ENCODE assay signal across 15 mouse cellular contexts in genomic region chr10:68168141-68168540, GRCm38 (mm10).
DNase-seq lines count a peak whose midpoint lies in the region; ATAC-seq and TF ChIP-seq lines count a peak whose summit lies in the region.
"Had no signal": no experiment of that assay in that cellular context is flagged by ENCODE, and none has a peak within 500 bp of the region (broad histone marks: within the 10 kb centered on the region; RNA-seq: fewer than 3 reads in every experiment).

No protein-coding gene starts in this region.

- H3K36me3 ChIP-seq in embryonic facial prominence, embryonic 14.5 days (ENCODE audit: control insufficient read depth, insufficient read depth, low read length) = no peaks in the 10 kb centered on the region
- H3K36me3 ChIP-seq in embryonic facial prominence, embryonic 10.5 days (replicated peaks) = no peaks in the 10 kb centered on the region; the same call in 1 of the 2 replicates
- H3K36me3 ChIP-seq in kidney, embryonic 15.5 days = no peaks in the 10 kb centered on the region
- no peaks in the 10 kb centered on the region for H3K36me3 ChIP-seq in heart, postnatal 0 days (replicated peaks; ENCODE audit: control insufficient read depth, insufficient read depth, low read length)
- H3K36me3 ChIP-seq: G1E had no signal

- H3K27ac ChIP-seq in embryonic facial prominence, embryonic 14.5 days (replicated peaks; ENCODE audit: low read depth, low read length) = peak overlapping the region; percentile 67
- H3K27ac ChIP-seq in embryonic facial prominence, embryonic 10.5 days (replicated peaks) = no peak overlapping the region
- peak overlapping the region; percentile 67 for H3K27ac ChIP-seq in kidney, embryonic 15.5 days
- peak overlapping the region; percentile 89 for H3K27ac ChIP-seq in heart, postnatal 0 days (ENCODE audit: low read depth)

- no peak overlapping the region for H3K9ac ChIP-seq in embryonic facial prominence, embryonic 14.5 days (ENCODE audit: low read depth, low read length)
- no peak overlapping the region for H3K9ac ChIP-seq in kidney, embryonic 15.5 days
- H3K9ac ChIP-seq in heart, postnatal 0 days (replicated peaks; ENCODE audit: low read depth, low read length) = no peak overlapping the region

- no peak for ATAC-seq in embryonic facial prominence, embryonic 14.5 days (ENCODE audit: low read depth)
- ATAC-seq in kidney, embryonic 15.5 days (replicated peaks; ENCODE audit: low FRiP score) = no peak
- ATAC-seq in heart, postnatal 0 days (ENCODE audit: insufficient read depth, low read depth) = peak; percentile 59; the same call in 1 of the 2 replicates
- ATAC-seq: activated CD4-positive, CD25-positive, alpha-beta regulatory T cell, adult 4 months had no signal

- no peak for DNase-seq in embryonic facial prominence, embryonic 14.5 days (ENCODE audit: low spot score)
- DNase-seq in embryonic facial prominence, embryonic 10.5 days (ENCODE audit: low spot score) = no peak
- no peak for DNase-seq in kidney, adult 11 months
- peak; percentile 58 for DNase-seq in 3T3-L1 (ENCODE audit: low read depth, low spot score)
- peak; percentile 84 for DNase-seq in heart, postnatal 0 days (ENCODE audit: low spot score)
- no peak for DNase-seq in c-Kit-positive CD71-positive TER-119-positive erythroid progenitor cells, embryonic 14.5 days (ENCODE audit: low spot score)
- DNase-seq in layer of hippocampus, adult 9-10 months (ENCODE audit: low spot score) = no peak
- DNase-seq: cerebellum, postnatal 14 days; liver; thymus, postnatal 36 days had no signal

- 79% methylated on average over 8 of the region's 8 CpGs for WGBS in embryonic facial prominence, embryonic 14.5 days
- WGBS in embryonic facial prominence, embryonic 10.5 days = 96% methylated on average over 8 of the region's 8 CpGs
- WGBS in kidney, embryonic 15.5 days = 73% methylated on average over 8 of the region's 8 CpGs
- WGBS in heart, postnatal 0 days = 25% methylated on average over 8 of the region's 8 CpGs

- TF ChIP-seq EP300 in heart, postnatal 0 days (IDR thresholded peaks at IDR 0.05; ENCODE audit: low read depth) = no peak

- peaks cover 42% of the 10 kb centered on the region for H3K4me1 ChIP-seq in embryonic facial prominence, embryonic 14.5 days (ENCODE audit: control insufficient read depth, insufficient read depth, low read length)
- H3K4me1 ChIP-seq in embryonic facial prominence, embryonic 10.5 days = peaks cover 34% of the 10 kb centered on the region
- H3K4me1 ChIP-seq in kidney, embryonic 15.5 days = peaks cover 55% of the 10 kb centered on the region
- peaks cover 52% of the 10 kb centered on the region for H3K4me1 ChIP-seq in heart, postnatal 0 days (ENCODE audit: control insufficient read depth, insufficient read depth)

- H3K4me2 ChIP-seq in embryonic facial prominence, embryonic 14.5 days (ENCODE audit: low read depth, low read length) = no peak overlapping the region
- H3K4me2 ChIP-seq in kidney, embryonic 15.5 days = no peak overlapping the region
- peak overlapping the region; percentile 37 for H3K4me2 ChIP-seq in heart, postnatal 0 days (ENCODE audit: low read depth, low read length)

- no peaks in the 10 kb centered on the region for H3K9me3 ChIP-seq in embryonic facial prominence, embryonic 14.5 days (ENCODE audit: control insufficient read depth, low read length)
- H3K9me3 ChIP-seq in embryonic facial prominence, embryonic 10.5 days = no peaks in the 10 kb centered on the region
- H3K9me3 ChIP-seq in kidney, embryonic 15.5 days (replicated peaks) = no peaks in the 10 kb centered on the region
- H3K9me3 ChIP-seq in heart, postnatal 0 days (replicated peaks; ENCODE audit: control insufficient read depth, low read length) = no peaks in the 10 kb centered on the region
- H3K9me3 ChIP-seq: megakaryocyte, embryonic 14.5 days had no signal

- no peak overlapping the region for H3K4me3 ChIP-seq in embryonic facial prominence, embryonic 14.5 days (ENCODE audit: low read depth, low read length)
- H3K4me3 ChIP-seq in embryonic facial prominence, embryonic 10.5 days = no peak overlapping the region
- no peak overlapping the region for H3K4me3 ChIP-seq in kidney, embryonic 15.5 days (replicated peaks)
- no peak overlapping the region for H3K4me3 ChIP-seq in heart, postnatal 0 days (ENCODE audit: low read depth, low read length)
- H3K4me3 ChIP-seq: erythroblast, embryonic 14.5 days; megakaryocyte, embryonic 14.5 days had no signal

- no peak for TF ChIP-seq CTCF in heart, postnatal 0 days (IDR thresholded peaks at IDR 0.05; ENCODE audit: low read depth)

- H3K27me3 ChIP-seq in embryonic facial prominence, embryonic 14.5 days (replicated peaks; ENCODE audit: control insufficient read depth, insufficient read depth, low read length) = no peaks in the 10 kb centered on the region
- H3K27me3 ChIP-seq in embryonic facial prominence, embryonic 10.5 days (replicated peaks; ENCODE audit: low read depth, poor library complexity, severe bottlenecking) = no peaks in the 10 kb centered on the region
- no peaks in the 10 kb centered on the region for H3K27me3 ChIP-seq in kidney, embryonic 15.5 days
- no peaks in the 10 kb centered on the region for H3K27me3 ChIP-seq in heart, postnatal 0 days (ENCODE audit: control insufficient read depth, insufficient read depth, low read length)
- H3K27me3 ChIP-seq: megakaryocyte, embryonic 14.5 days had no signal

Comparison
In these comparisons a context has a peak if more than half of its experiments do, and no peak if none do; other contexts are left out.
1. DNase-seq: peak in 3T3-L1 (single experiment) and heart, postnatal 0 days (single experiment); none in embryonic facial prominence, embryonic 14.5 days (single experiment), embryonic facial prominence, embryonic 10.5 days (single experiment), kidney, adult 11 months (single experiment), c-Kit-positive CD71-positive TER-119-positive erythroid progenitor cells, embryonic 14.5 days (single experiment) and layer of hippocampus, adult 9-10 months (single experiment).